Mouse (Mus musculus): ENCODE measurements at regions not wholly inside any gene's neighbourhood (a gene's known extent, or its start where the extent isn't known, plus 50 kb on each side); places are given as distances from the start of the nearest gene placed in this dataset.

- DNase-seq (ENCODE audit: low spot score): no peak
These were observed 356.2 kb upstream of the Tenm4 start for GRCm38 (mm10) chr7:95814865-95815264.

- DNase-seq (ENCODE audit: low spot score): no peak
These were observed 347.5 kb upstream of the Tenm4 start for GRCm38 (mm10) chr7:95823539-95823938.

DNA sequence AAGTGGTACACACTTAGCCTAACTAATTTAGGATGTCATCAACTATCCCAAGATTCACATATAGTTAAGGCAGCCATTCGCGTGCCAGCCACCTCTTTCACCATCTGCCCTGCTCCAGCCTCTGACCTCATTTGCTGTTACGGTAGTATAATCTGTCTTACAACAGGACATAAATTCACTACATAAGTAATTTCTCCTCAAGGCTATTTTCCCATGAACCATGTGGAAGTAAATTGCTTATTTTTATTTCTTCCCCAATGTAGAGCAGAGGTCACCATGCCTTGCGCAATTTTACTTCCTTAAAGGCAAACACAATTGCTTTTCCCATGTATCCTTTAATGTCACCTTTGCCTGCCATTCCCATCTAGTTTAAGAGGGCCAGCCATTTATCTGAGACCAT is 341.2 kb upstream of the Tenm4 start:
- no peak for DNase-seq (ENCODE audit: low spot score)

DNA sequence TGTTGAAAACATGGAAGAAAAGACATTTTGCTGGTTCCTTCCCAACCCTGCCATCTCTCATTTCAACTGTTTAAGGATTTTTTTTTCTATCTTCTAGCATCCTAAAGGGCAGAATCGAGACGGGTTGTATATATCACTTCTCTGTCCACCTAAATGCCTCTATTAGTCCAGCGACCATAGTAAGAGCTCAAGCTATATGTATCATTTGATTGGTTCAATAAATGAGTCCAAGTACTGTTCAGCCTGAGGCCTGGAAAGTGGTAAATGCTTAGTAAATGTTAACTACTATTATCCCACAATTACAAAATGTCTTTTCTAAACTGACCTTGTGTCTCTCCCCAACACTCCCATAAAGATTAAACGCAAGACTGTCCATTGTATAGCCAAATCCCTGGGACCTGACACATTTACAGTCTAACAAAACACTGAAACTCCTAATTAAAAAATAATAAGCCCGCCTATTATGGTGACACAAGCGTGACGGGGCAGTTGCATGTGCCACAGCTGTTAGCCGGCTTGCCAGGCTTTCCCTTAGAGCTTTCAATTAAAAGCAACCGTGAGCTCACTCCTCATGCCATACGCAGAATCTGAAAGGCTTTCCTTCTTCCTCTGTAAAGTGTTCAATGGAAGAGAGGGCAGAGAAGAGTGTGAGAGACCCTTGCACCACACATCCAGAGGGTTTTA is 336.7 kb upstream of the Tenm4 start:
- no peak for DNase-seq (ENCODE audit: low spot score)

- no peak for DNase-seq (ENCODE audit: low spot score)
These were observed 330.6 kb upstream of the Tenm4 start for GRCm38 (mm10) chr7:95840476-95840875.

DNA sequence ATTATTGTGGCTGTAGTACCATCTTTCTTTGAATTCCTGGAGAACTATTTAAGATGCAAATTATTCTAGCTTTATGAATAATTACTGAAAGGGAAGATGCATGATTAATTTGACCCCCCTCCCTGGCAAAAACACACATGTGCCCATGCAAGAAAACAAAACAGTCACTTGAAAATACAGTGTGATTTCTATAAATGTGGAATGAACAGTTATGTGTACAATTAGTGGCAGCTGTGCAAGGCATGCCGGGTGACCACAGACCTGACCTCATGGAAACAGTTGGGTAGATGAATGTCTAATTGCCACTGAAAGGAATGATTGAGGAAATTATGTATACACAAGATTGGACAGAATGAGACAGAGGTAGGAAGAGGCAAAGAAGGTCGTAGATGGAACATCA is 321.2 kb upstream of the Tenm4 start:
- no peak for DNase-seq (ENCODE audit: low spot score)

DNA sequence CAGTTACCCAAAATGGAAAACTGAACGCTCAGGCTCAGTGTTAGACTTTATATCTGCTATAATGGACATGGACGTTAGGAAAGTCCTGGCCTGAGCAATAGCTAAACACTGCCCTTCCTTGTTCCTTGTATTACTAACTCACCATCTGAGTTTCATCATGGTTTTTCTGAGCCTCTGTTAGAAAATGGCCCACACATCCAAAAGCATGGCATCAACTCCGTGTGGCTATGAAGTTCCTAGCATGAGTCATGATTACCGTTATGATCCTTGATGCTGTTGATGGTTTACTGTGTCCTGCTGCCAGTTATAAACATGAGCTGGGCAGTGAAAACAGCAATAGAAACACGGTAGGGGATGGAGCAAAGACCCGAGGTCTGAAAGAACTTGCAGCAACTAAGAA is 318.4 kb upstream of the Tenm4 start:
- DNase-seq (ENCODE audit: low spot score): no peak

DNA sequence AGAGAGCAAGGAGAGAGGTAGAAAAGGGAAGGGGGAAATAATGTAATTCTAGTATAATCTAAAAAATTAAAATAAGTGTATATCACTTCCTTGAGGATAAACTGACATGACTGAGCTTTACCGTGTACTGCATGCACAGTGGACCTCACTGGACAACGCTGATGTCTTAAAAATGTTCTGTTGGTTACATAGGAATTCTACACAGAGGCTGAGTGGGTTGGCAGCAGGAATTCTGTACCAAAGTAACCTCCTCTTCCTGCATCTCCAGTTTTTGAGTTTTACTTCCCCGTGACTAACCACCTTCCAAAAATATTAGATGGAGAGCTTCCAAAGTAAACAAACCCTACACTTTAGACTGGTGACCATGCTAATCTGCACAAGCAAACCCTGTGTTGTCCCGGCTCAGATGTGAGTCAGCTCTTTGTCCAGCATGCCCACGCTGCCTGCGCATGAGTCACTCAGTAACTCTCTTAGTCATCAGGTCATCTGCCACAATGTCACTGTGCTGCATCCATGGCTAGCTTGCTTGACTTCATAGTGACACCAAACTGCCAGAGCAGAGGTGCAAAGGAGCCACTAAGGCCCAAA is 317.7 kb upstream of the Tenm4 start:
- DNase-seq (ENCODE audit: low spot score): peak; percentile 54

- DNase-seq (ENCODE audit: low spot score): no peak
These were observed 312.8 kb upstream of the Tenm4 start for GRCm38 (mm10) chr7:95858247-95858646.

GRCm38 (mm10) chr7:95864233-95864632 is 306.8 kb upstream of the Tenm4 start:
- no peak for DNase-seq (ENCODE audit: low spot score)

- no peak for DNase-seq (ENCODE audit: low spot score)
These were observed 305.8 kb upstream of the Tenm4 start for GRCm38 (mm10) chr7:95865270-95865669.

DNA sequence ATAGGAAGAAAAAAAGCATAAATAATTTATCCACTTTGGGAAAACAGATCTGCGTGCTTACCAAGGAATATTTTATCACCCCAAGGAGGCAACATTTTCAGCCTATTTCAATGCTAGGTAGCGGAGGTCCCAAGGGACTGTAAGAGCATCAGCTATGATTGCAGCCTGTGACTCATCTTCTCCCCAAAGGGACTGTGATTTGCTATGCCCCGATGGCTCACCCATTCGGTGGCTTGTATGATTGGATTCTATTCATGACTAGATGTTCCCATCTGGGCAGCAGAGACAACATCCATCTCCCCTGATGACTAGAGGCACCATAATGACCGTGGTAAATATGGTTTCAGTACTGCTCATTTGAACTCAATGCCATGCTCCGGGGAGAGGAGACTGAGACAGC is 302.3 kb upstream of the Tenm4 start:
- no peak for DNase-seq (ENCODE audit: low spot score)

GRCm38 (mm10) chr7:95880576-95881267 is 290.3 kb upstream of the Tenm4 start:
- DNase-seq (ENCODE audit: low spot score): no peak

DNA sequence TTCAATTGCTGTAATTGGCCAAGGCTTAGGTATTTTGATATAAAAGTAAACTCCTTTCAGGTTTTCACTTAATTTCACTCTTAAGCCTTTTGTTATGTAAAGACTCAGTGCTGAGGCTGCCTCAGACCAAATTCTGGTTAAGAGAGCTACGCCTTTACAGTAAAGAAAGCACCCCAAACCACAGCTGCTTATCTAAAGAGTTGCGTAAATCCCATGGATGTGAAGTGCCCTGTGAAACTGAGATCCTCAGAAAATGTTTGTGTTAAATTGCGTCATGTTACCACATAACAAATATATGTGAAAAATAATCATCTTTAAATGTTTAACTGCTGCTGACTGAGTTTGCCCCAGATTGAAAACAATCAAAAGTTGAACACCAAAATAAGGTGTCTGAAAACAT is 269.5 kb upstream of the Tenm4 start:
- no peak for DNase-seq (ENCODE audit: low spot score)

- no peak for DNase-seq (ENCODE audit: low spot score)
These were observed 256.5 kb upstream of the Tenm4 start for GRCm38 (mm10) chr7:95914406-95915080.

DNA sequence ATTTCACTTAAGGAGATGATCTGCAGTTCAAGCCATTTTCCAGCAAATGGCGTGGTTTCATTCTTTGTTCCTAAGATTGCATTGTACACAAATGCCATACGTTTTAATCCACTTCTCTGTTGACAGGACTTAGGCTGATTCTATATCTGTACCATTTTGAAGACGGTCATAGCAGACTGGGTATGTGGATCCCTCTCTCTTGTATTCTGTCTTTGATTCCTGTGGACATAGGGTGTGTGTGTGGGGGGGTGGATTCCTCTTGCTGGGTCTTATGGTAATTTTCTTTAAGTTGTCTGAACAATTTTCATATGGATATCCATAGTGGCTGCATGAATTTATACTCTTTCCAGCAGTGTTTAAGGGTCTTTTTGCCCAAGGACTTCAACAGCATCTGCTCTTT is 251.1 kb upstream of the Tenm4 start:
- DNase-seq (ENCODE audit: low spot score): no peak

DNA sequence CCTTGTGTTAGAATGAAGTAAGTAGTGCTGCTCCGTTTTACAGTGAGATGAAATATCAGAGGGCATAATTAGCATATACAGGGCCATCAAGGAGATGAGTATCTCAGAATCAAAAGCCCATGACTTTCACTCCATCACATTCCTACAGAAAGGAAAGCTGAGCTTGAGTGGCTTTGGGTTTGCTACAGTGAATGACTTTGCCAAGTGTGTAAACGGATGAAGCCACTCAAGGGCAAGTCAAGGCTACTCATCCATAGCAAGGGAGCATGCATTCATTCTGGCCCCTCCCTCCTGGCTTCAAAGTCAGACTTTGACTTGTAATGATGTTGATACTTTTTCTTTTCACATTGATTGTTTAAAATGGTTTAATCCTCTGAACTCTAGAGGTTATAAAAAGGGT is 246.2 kb upstream of the Tenm4 start:
- no peak for DNase-seq (ENCODE audit: low spot score)

GRCm38 (mm10) chr7:95926119-95927039 is 244.7 kb upstream of the Tenm4 start:
- DNase-seq (ENCODE audit: low spot score): no peak

- DNase-seq (ENCODE audit: low spot score): no peak
These were observed 234.4 kb upstream of the Tenm4 start for GRCm38 (mm10) chr7:95936599-95936998.

- DNase-seq (ENCODE audit: low spot score): no peak
These were observed 227.6 kb upstream of the Tenm4 start for GRCm38 (mm10) chr7:95943420-95943819.

GRCm38 (mm10) chr7:95952395-95952794 is 218.7 kb upstream of the Tenm4 start:
- no peak for DNase-seq (ENCODE audit: low spot score)

DNA sequence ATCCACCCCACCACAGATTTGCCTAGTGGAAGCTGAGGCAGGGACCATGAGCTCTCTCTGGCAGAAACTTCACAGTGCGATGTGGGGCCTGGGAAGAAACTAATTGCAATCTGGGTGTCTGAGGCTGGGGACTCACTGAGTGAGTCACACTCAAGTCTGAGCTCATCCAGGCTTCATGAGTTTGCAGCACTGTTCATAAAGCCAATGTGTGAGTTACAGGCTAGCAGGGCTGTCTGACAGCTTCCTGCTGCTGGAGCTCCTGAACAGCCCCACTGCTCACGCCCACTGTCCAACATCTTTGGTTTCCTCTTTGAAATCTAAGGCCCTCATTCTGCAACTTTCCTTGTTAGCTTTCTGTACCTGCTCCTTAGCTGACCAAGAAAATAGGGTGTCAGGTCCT is 216.5 kb upstream of the Tenm4 start:
- no peak for DNase-seq (ENCODE audit: low spot score)

All from ovary, adult 18-20 months (tissue).